ENCODE assay signal across 11 mouse cellular contexts in genomic region chr19:14180244-14180643, GRCm38 (mm10).
DNase-seq lines count a peak whose midpoint lies in the region; ATAC-seq lines count a peak whose summit lies in the region.
"Had no signal": no experiment of that assay in that cellular context is flagged by ENCODE, and none has a peak within 500 bp of the region (broad histone marks: within the 10 kb centered on the region; RNA-seq: fewer than 3 reads in every experiment).

No protein-coding gene starts in this region.

- DNase-seq in limb, embryonic 10.5 days (ENCODE audit: low spot score): no peak
- DNase-seq in heart, postnatal 4 days: peak; percentile 46
- DNase-seq in mesoderm, embryonic 11.5 days (ENCODE audit: low read depth, low spot score): peak; percentile 35
- no peak for DNase-seq in thymus, adult 18-20 months
- DNase-seq in thymus, postnatal 36 days: no peak
- DNase-seq: adrenal gland, postnatal 14 days; thymus, postnatal 25 days had no signal

- H3K9me3 ChIP-seq in limb, embryonic 13.5 days: no peaks in the 10 kb centered on the region
- H3K9me3 ChIP-seq in limb, embryonic 10.5 days (replicated peaks): no peaks in the 10 kb centered on the region
- no peaks in the 10 kb centered on the region for H3K9me3 ChIP-seq in embryonic facial prominence, embryonic 13.5 days
- H3K9me3 ChIP-seq: G1E; limb, embryonic 12.5 days had no signal

- H3K27me3 ChIP-seq in limb, embryonic 13.5 days: no peaks in the 10 kb centered on the region
- no peaks in the 10 kb centered on the region for H3K27me3 ChIP-seq in limb, embryonic 10.5 days (ENCODE audit: low read depth, poor library complexity, severe bottlenecking)
- H3K27me3 ChIP-seq in embryonic facial prominence, embryonic 13.5 days: peaks cover 7% of the 10 kb centered on the region; the same call in 1 of the 2 replicates
- H3K27me3 ChIP-seq: limb, embryonic 12.5 days had no signal

- H3K4me3 ChIP-seq in limb, embryonic 13.5 days: no peak overlapping the region
- no peak overlapping the region for H3K4me3 ChIP-seq in limb, embryonic 10.5 days
- H3K4me3 ChIP-seq in embryonic facial prominence, embryonic 13.5 days: no peak overlapping the region
- H3K4me3 ChIP-seq: limb, embryonic 12.5 days had no signal

- H3K9ac ChIP-seq in limb, embryonic 13.5 days: no peak overlapping the region
- H3K9ac ChIP-seq in embryonic facial prominence, embryonic 13.5 days: no peak overlapping the region
- H3K9ac ChIP-seq: limb, embryonic 12.5 days had no signal

- H3K36me3 ChIP-seq in limb, embryonic 13.5 days: no peaks in the 10 kb centered on the region
- no peaks in the 10 kb centered on the region for H3K36me3 ChIP-seq in limb, embryonic 10.5 days
- no peaks in the 10 kb centered on the region for H3K36me3 ChIP-seq in embryonic facial prominence, embryonic 13.5 days
- H3K36me3 ChIP-seq: G1E; limb, embryonic 12.5 days had no signal

- H3K27ac ChIP-seq in limb, embryonic 13.5 days: no peak overlapping the region
- H3K27ac ChIP-seq in limb, embryonic 10.5 days: no peak overlapping the region
- no peak overlapping the region for H3K27ac ChIP-seq in embryonic facial prominence, embryonic 13.5 days
- H3K27ac ChIP-seq: limb, embryonic 12.5 days had no signal

- peak; percentile 57 for ATAC-seq in limb, embryonic 13.5 days (ENCODE audit: low FRiP score, low read depth)
- ATAC-seq in embryonic facial prominence, embryonic 13.5 days (ENCODE audit: insufficient number of reproducible peaks, insufficient read depth, low FRiP score, low TSS enrichment, low read depth): peak; percentile 79; the same call in 1 of the 2 replicates

- H3K4me2 ChIP-seq in limb, embryonic 13.5 days (replicated peaks): no peak overlapping the region
- H3K4me2 ChIP-seq in embryonic facial prominence, embryonic 13.5 days: no peak overlapping the region
- H3K4me2 ChIP-seq: limb, embryonic 12.5 days had no signal

- no peaks in the 10 kb centered on the region for H3K4me1 ChIP-seq in limb, embryonic 13.5 days
- H3K4me1 ChIP-seq in limb, embryonic 10.5 days: peaks cover 8% of the 10 kb centered on the region
- H3K4me1 ChIP-seq in embryonic facial prominence, embryonic 13.5 days: peaks cover 9% of the 10 kb centered on the region; the same call in 1 of the 2 replicates

- WGBS in limb, embryonic 13.5 days: 15% methylated on average over 4 of the region's 4 CpGs
- 27% methylated on average over 4 of the region's 4 CpGs for WGBS in limb, embryonic 10.5 days
- 8% methylated on average over 4 of the region's 4 CpGs for WGBS in embryonic facial prominence, embryonic 13.5 days

Comparison
In these comparisons a context has a peak if more than half of its experiments do, and no peak if none do; other contexts are left out.
1. DNase-seq: peak in heart, postnatal 4 days (single experiment) and mesoderm, embryonic 11.5 days (single experiment); none in limb, embryonic 10.5 days (single experiment), thymus, adult 18-20 months (0 of 2) and thymus, postnatal 36 days (0 of 2).